Mouse (Mus musculus) v-Abl transformed pro-B cells (cell line): ENCODE results near the gene Rptor.

Experiments
- in situ Hi-C, 2 experiments: fragments of 400-800 bp; cut with MboI; formaldehyde crosslinking; loops; one replicate each; pipeline ENCODE4 v1.15.1; 2025; ENCODE audit not compliant: unreplicated experiment in 2 of 2

The Rptor gene

DNA sequence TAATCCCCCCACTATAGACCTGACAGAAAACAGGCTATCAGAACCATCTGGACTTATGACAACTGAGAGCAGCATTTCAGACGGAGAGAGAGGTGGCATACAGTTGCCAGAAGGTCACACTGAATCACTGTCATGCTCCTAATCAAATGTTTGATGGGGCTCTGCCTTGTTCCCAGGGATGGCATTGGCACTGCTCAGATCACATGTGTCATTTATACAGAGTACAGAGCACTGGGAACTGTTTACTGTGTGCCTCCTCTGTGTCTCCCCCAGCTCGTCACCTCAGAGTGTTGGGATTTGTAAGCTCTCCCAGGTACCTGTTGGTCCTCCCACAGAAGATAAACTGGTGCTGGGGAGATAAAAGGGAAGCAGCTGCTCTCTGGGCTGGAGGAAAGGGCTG lies 81.1 kb downstream of the Rptor start:
- in situ Hi-C loops = no loop called here

DNA sequence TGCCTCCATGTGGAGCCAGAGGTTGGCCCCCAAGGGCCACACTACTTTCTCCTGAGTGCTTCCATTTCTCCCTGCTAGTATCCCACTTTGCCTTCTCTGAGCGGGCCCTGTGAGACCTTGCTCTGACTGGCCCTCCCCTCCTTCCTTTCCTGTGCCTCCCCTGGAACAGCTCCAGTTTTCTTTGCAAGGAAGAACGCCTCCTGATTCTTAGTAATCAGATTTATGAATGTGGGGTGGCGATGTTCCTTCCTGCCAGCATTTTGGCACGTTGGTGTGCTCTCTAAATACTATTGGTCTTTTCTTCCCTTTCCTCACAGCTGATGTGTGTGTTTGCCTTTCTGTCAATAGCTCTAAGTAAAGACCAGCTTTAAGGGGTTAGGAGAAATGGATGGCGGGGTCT lies 82.8 kb downstream of the Rptor start:
- in situ Hi-C loops = no loop called here

DNA sequence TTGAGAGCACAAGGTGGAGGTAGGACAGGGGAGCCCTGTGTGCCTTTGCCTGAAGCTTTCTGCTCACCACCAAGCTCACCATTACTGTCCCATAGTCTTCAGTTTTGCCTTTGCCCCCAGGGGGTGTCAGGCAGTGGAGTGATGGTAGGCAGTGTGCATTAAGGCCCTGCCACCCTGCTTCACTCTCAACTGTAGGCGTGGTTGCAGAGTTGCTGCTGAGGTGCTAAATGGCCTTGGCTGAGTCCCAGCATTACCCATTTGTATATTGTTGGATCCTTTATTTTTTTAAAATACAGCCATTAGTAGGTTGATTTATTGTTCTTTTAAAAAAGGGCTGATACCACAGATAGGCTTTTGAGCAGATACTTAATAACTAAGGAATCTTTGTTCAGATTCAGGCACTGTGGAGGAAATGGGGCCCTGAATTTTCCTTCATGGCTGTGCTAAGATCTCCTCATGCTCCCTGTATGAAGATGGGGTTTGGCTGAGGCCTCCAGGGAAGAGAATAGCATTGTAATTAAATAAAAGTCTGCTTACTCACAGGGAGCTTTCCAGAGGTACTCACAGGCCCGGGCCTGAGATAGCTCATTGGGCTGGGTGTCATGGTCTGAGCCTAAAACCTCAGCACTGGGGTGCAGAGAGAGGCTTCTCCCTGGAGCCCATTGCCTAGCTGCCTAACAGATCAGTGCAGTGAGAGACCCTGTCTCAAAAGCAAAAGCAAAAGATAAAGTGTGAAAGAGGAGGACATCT lies 83.4 kb downstream of the Rptor start:
- in situ Hi-C loops = no loop called here

DNA sequence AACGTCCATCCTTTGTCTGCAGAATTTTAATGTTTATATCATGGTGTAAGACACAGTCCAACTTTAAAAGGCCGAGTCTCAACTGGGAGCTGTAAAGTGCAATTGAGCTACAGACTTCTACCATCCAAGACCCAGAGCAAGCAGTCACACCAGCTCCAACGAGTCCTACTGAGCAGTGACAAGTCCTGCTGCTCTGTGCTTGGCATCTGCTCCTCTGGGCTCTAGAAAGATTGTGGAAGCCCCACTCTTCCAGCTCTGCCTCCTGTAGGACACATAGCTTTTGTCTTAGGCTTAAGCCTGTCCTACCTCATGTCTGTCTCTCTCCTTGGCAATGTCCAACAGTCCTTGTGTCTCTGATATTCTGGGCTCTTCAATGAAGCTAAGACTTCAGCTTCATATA lies 84.6 kb downstream of the Rptor start:
- in situ Hi-C loops = no loop called here

DNA sequence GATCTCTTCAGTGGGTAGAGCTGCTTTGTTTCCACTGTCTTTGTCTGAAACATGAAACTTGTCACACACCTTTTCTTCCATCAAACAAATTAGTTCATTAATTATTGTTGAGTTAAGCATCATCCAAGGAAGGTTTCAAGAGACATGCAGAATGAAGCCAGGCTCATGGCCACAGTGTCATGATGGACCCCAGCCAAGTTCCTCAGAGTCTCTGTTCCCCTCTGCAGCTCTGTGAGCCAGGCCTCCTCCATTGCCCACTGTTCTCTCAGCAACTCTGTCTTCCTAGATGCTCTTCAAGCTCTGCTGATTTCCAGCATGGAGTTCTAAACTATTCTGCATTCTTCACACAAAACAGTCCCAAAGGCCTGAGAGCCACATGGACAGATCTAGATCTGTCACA lies 85.3 kb downstream of the Rptor start:
- in situ Hi-C loops = no loop called here

DNA sequence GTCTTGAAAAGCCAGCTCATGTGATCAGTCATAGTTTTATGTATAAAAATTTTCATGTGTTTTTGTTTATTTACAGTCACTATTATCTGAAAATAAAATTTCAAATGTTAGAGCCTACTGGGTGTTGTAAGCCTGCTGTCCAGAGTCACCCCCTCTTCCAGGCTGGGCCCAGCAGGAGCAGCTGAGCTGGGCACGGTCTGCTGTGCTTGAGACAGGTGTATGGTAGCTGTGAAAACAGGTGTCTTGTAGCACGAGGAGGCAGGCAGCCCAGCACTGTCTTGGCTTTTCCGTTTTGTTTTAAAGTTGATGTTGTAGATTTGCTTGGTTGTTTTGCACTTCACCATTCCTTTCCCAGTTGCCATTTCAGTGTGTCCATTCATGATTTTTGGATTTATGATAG lies 87.2 kb downstream of the Rptor start:
- in situ Hi-C loops = no loop called here

DNA sequence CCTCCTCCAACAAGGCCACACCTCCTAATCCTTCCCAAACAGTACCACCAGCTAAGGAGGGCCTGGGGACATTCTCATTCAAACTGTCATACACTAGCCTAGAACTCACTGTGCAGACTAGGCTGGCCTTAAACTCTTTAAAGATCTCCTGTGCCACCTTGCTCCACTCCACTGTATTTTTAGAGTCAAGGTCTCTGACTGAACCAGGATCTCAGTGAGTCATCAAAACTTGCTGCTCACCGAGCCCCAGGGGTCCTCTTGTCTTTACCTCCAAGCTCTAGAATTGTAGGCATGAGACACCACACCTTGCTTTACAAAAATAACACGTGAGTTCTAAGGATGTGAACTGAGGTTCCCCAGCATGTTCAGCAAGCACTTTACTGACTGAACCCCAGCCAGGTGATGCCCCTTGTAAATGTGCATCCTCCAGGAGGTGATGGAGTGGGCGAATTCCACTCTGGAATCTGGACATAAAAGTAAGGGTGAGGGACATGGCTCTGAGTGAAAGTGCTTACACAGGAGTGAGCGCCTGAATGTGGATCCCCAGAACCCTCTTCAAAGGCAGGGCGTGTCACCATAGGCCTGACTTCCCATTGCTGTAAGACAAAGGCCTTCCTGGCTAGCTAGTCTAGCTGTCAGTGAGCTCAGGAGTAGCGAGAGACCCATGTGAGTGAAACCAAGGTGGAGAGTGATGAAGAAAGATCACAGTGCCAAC lies 89.6 kb downstream of the Rptor start:
- in situ Hi-C loops = no loop called here

DNA sequence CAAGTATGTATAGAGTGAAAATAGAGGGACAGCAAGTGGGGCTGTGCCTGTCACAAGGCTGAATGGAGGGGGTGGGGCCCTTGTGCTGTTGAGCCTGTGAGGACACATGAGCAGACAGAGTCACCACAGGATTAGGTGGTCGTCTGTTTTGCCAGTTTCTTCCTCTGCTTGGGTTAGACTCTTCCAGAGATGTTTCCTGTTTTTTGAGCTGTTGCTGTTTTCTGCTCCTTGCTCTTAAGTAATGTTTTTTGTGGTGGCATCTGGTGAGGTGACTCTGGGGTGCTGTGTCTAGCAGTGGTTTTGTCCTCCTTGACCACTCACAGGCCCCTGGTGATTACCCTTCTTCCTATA lies 90.2 kb downstream of the Rptor start:
- in situ Hi-C loops = no loop called here

DNA sequence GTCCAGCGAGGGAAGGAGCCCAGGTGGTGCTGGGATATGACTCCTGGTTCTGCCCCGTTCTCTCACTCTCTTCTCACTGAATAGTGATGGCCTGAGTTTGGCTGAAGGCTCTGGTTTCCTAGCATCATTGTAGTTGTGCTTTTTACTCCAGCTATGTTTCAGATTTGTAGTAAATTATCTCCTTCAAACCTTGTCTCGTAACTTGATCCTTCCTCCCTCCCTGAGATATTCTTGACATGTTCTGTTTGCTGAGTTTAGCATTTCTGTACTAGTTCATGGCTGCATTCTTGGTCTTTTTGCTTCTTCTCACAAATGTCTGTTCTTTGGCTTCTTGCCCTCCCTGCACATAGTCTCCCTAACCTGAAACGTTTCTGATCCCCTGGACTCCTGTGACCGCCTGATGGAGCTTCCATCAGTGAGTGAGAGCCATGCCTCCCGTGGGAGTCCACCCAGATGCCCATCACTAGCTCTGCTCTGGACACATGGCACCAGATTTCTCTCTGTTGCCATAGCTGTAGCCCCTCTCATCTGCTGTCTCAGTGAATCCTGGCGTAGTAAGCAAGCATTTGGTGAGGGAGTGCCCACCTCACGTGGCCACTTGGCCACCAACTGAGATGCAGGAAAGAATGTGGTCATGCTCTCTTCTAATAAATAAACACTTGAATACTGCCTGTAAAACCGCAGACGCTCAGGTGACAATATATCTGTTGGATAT lies 91.6 kb downstream of the Rptor start:
- in situ Hi-C loops = no loop called here

DNA sequence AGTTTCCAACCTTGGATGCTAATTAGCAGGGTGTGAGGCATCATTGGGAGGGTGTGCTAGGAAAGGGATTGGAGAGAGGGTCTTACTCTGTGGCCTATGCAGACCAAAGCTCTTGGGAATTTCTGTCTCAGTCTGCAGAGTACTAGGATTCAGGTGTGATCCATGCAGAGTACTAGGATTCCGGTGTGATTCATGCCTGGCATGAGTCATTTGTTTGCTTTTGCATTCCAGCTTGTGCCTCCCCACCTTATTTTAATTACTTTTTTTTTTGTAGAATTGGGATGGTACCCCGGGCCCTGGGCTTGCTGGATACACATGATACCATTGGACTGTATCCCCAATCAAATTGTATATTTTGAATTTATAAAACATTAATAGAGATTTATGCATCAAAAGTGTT lies 93.7 kb downstream of the Rptor start:
- in situ Hi-C loops = no loop called here

DNA sequence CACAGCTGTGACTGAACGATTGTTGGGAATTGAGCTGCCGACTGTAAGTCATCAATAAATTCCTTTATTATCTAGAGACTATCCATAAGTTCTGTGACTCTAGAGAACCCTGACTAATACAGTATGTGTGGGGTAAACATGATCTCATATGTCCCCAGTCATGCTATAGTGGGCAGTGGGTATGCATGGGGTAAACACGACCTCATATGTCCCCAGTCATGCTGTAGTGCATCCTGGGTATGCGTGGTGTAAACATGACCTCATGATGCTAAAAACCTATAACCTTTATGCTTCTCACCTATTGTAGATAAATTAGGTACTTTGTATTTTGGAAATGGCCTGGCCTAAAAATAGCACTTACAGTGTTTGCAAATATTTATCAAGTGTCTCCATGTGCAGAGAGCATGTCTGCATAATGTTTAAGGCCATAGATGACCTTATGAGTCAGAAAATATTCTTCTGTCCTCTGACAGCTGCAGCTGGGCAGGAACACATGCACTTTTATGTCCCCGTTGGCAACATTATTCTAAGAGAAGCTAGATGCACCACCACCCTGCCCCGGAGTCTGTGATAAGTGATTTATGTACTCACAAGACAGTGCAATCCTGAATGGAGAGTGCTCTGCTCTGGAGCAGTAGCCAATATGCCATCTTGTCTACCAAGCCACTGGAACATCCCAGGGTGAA lies 102.8 kb downstream of the Rptor start:
- in situ Hi-C loops = no loop called here

DNA sequence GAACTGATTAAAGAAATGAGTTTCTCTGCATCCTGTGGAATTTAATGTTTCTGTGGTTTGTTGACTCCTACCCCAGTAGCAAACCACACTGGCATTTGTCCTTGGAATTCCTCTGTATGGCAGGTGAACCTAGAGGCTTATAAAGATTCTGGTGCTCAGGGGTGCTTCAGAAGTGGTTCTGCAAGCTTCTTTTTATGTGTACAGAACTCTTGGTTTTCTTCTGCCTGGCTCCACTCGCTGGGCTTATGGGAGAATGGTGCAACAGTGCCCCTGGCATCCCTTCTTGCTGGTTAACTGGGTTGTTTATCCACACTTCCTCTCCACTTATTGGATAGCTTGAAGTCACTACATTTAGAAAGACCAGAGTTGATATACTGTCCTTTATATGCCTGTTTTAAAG lies 104.6 kb downstream of the Rptor start:
- in situ Hi-C loops = no loop called here

DNA sequence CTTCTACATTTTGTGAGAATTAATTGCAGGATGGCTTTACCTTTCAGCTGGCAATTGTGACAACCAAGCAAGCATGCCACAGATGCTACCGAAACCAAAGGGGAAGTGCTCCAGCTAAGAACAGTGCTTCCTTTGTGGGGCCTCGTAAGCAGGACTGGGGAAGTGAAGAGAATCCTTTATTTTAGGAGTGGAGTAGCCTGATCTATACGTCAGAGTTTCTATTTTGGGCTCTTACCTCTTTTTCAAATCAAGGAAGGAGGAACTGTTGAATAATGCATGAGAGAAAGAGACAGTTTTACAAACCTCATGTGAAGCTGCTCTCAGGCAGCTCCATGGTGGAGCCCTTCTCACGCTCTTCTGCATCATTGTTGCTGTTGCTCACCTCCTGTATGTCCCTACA lies 106.5 kb downstream of the Rptor start:
- in situ Hi-C loops = no loop called here

DNA sequence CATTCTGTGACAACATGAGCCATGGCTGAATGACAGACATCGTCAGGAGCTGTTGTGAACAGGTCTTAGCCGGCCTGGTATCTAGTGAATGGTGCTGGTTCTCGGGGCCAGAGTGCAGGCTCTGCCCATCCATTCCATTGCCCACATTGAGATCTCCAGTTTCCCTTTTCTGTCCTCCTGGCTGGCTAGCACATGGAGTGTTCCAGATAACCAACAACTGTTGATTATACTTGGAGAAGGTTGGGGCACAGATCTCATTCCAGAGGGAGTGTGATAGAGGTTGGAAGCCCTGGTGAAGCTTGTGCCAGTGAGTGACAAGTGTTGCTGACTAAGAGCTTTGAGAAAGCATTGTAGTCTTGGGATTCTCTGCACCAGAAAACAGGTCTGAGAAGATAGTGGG lies 107.6 kb downstream of the Rptor start:
- in situ Hi-C loops = no loop called here

DNA sequence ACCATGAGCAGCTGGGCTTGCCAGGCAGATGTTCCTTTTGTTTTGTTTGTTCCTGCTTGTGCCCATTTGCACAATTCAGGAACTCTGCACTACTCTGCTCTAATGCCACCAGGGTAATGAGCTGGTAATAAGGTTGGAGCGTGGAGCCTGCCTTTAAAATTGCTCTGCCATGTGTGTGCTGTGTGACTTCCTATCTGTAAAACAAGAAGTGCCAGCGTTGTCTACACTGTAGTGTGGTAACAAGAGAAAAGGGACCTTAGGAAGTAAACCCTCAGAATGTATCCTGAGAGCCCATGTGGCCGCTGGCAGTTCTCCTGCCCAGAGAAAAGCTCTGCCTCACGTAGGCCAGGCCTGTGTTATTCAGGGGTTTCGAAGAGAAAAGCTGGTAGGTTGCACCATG lies 108.1 kb downstream of the Rptor start:
- in situ Hi-C loops = no loop called here

DNA sequence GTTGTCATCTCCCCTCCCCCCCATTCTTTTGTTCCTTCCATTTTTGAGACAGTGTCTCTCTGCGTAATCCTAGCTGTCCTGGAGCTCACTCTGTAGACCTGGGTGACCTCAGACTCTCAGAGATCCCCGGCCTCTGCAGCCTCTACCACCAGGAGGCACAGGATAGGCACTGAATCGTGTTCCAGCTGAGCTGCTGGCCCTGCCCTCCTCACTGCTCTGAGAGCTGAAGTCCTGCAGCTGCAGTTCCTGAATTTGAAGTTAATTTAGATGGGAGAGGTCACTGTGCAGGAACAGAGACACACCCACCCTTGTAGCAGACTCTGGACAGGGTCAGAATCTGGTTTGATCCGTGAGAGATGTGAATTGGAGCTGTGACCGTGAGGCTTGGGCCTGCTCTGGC lies 112.7 kb downstream of the Rptor start:
- in situ Hi-C loops = no loop called here

DNA sequence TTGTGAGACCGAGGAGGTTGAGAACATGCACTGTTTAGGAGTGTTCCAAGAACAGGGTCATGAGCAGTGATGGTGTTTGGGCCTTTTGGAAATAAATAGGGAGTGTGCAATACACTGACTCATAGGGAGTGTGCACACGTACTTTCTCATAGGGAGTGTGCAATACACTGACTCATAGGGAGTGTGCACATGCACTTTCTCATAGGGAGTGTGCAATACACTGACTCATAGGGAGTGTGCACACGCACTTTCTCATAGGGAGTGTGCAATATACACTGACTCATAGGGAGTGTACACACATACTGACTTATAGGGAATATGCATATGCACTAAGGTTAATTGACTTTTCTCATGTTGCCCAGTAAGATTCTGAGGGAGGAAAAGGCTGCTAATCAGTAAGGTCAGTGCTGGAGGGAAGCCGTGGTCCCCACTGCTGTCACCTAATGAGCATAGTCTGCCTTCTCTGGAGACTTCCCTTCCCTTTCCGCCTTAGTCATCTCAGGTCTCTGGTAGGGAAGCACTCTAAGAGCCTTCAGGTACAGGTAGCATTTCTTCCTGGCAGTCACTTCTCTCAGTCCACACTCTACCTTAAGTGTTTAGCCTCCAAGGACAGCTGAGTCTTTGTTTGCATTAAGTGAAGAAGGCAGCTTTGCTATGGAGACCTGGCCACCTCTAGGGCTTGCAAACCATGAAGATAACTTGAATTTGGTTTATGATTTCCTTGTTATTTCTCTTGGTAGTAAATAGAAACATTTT lies 113.3 kb downstream of the Rptor start:
- in situ Hi-C loops = no loop called here

DNA sequence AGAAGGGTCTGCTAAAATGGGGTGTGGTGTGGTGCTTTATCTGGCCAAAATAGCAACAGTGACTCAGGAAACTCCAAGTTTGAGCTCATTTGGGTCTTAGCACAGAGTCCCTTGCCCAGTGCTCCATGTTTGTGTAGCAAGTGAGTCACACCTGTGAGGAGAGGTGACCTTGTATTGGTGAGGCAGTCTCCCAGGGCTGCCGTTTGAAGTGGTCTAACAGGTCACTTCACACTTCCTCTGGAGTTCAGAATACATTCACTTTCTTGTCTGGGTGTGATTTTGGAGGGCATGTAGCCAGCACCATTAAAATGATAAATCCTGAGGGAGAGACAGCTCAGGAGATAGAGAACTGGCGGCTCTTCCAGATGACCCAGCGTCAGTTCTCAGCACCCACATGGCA lies 115.4 kb downstream of the Rptor start:
- in situ Hi-C loops = no loop called here

DNA sequence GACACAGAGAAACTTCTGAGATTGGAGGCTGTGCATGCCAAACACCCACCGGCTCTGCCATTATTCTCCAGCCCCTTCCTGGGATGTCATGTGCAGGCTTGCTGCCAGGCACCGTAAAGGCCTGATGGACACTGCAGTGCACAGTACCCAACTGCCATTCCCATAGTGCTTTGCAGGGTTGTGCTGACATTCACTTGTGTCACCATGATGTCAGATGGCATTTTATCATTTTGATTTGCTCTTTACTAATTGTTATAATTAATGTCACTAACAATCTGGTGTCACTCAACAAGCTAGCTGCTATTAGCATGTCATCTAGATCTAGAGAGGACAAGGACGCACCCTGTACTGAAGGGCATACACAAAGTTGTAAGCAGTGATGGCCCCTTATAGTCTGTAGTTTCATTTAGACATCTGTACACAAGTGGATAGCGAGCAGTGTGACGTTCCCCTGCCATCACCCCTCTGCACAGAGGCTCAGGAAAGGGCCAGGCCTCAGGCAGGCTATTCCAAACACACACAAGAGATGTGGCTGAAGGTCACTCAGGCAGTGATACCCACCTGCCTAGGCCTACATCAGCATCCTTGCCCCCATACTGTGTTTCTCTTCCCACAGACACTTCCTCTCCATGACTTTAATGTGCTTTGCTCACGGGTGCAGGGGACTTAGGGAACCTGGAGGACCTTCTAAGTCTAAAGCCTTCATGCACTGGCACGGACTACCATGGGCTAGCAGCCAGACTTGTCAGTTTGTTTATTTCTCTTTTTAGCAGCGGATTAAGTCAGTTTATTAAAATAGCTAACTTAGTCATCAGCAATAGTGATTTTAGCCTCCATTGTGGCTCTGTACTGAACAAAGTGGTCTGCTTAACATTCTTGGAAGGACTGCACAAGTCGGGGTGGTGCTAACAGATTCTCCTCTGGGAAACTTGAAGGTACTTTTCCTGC lies 117.7 kb downstream of the Rptor start:
- in situ Hi-C loops = no loop called here

DNA sequence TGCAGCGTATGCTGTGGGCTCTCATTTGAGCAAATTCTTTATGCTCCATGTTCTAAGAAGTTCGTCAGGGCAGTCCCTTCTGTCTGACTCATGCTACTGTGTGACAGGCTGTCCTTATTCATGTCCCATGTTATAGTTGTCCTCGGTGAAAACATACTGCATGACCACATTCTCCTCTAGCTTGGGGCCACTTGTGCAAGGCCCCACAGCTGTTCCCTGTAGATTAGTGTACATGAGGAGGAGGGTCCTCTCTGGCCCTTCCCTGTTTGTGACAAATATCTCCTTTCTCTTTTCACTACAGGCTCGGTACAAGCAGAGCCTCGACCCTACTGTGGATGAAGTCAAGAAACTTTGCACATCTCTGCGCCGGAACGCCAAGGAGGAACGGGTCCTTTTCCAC lies 122.0 kb downstream of the Rptor start:
- in situ Hi-C loops = no loop called here
